Mouse (Mus musculus) ES-Bruce4 (cell line): Measurements from ENCODE around the gene Arid2. TPM values are rescaled to one million over a fixed set of nuclear protein-coding genes. Genes with fewer than 3 reads are reported as not detected.
A peak's percentile ranks its signal among the peaks of the same experiment; 100 is the strongest.

Experiments
- H3K27ac ChIP-seq: 2 replicates; pipeline ENCODE4 v1.5.1; 2012; ENCODE audit warnings: low read length, inconsistent platforms; ENCODE audit not compliant: insufficient read depth
- H3K27me3 ChIP-seq: 2 replicates; pipeline ENCODE4 v1.6.1; 2012; ENCODE audit warnings: mild to moderate bottlenecking, low read length, inconsistent platforms; ENCODE audit not compliant: control insufficient read depth, poor library complexity, insufficient read depth, severe bottlenecking
- H3K36me3 ChIP-seq: 2 replicates; pipeline ENCODE4 v1.6.1; 2012; ENCODE audit warnings: inconsistent platforms, mild to moderate bottlenecking, low read length, moderate library complexity; ENCODE audit not compliant: control insufficient read depth, poor library complexity, insufficient read depth, severe bottlenecking
- H3K4me1 ChIP-seq: one replicate; pipeline ENCODE4 v1.8.1; 2011; ENCODE audit warnings: low read length; ENCODE audit not compliant: control insufficient read depth, insufficient read depth
- H3K4me3 ChIP-seq: 2 replicates; pipeline ENCODE4 v1.5.1; 2011; ENCODE audit warnings: low read depth, mild to moderate bottlenecking, low read length
- H3K9ac ChIP-seq: 2 replicates; pipeline ENCODE4 v1.6.1; 2012; ENCODE audit warnings: low read depth, mild to moderate bottlenecking, inconsistent platforms; ENCODE audit not compliant: poor library complexity, severe bottlenecking
- H3K9me3 ChIP-seq: replicated peaks from 2 replicates; pipeline ENCODE4 v1.6.1; 2012; ENCODE audit warnings: mild to moderate bottlenecking, low read length, inconsistent platforms; ENCODE audit not compliant: control insufficient read depth, poor library complexity, insufficient read depth, severe bottlenecking
- CTCF ChIP-seq: IDR thresholded peaks from one replicate; pipeline ENCODE4 v1.8.1; 2011; ENCODE audit warnings: low read depth, low read length
- EP300 ChIP-seq: IDR thresholded peaks from 2 replicates; pipeline ENCODE4 v1.6.1; 2011; ENCODE audit warnings: low read depth, low read length; ENCODE audit not compliant: insufficient read depth
- POLR2A ChIP-seq: IDR thresholded peaks from one replicate; pipeline ENCODE4 v1.8.1; 2011; ENCODE audit warnings: low read length; ENCODE audit not compliant: insufficient read depth
- polyA plus RNA-seq: library from polyadenylated mRNA; stranded (reverse); fragments of >200 nt; gene quantifications from 2 replicates; pipeline ENCODE4 v1.2.4, GENCODE M21; 2011; ENCODE audit warnings: low read depth; ENCODE audit not compliant: missing spikeins, insufficient read depth, insufficient read length

The Arid2 gene
- polyA plus RNA-seq, 1 experiment: 81.5 TPM

GRCm38 (mm10) chr15:96283141-96283540, 4.2 kb upstream of the Arid2 start:
- peaks cover 10% of the 10 kb centered on the region for H3K36me3 ChIP-seq
- H3K4me1 ChIP-seq: no peaks in the 10 kb centered on the region
- H3K9me3 ChIP-seq: peaks cover 4% of the 10 kb centered on the region
- H3K27ac ChIP-seq: no peak overlapping the region
- H3K4me3 ChIP-seq: no peak overlapping the region
- no peak overlapping the region for H3K9ac ChIP-seq
- no peaks in the 10 kb centered on the region for H3K27me3 ChIP-seq
- TF ChIP-seq EP300 (no peak), CTCF (no peak), POLR2A (no peak)

- Histone ChIP-seq H3K4me3 (peak overlapping the region; percentile 91), H3K27me3 (no peaks in the 10 kb centered on the region), H3K27ac (no peak overlapping the region), H3K9me3 (peaks cover 4% of the 10 kb centered on the region), H3K36me3 (peaks cover 5% of the 10 kb centered on the region; the same call in 1 of the 2 replicates), H3K4me1 (no peaks in the 10 kb centered on the region), H3K9ac (peak overlapping the region; percentile 100)
- no peak for TF ChIP-seq POLR2A
- TF ChIP-seq EP300: no peak
- TF ChIP-seq CTCF: no peak
Measured at GRCm38 (mm10) chr15:96283920-96284431, 3.3 kb upstream of the Arid2 start.

GRCm38 (mm10) chr15:96284711-96285322, 2.5 kb upstream of the Arid2 start:
- H3K4me1 ChIP-seq: no peaks in the 10 kb centered on the region
- TF ChIP-seq EP300 (no peak), CTCF (no peak), POLR2A (no peak)
- peak overlapping the region; percentile 100 for H3K9ac ChIP-seq

DNA sequence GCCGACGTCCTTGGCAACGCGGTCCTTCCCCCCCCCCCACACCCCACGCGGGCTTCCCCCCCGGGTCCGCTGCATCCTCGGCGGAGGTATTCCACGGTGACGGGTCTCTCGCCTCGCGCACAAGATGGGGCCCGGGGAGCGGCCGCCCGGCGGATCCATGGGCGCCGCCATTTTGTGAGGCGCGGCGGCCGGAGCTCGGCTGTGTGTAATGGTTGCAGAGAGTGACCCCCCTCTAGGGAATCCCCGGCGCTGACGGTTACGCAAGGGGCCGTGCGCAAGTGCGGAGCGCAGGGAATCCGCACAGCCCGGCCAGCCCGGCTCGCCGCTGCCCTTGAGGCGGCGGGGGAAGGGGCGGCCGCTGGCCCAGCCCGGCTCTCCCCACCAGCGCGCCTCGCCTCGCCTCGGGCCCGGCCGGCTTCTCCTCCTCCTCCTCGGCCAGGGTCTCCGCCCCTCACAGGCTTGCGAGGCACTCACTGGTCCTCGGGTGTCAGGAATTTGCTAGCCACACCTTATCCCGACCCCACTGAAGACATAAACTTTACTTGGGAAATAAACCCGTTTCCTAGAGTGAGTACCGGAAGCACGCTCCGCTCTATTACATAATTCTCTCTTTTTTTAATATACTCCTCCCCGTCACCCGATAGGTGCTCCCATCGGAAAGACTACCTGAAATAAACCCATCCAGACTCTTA, 1.8 kb upstream of the Arid2 start:
- Histone ChIP-seq H3K27me3 (no peaks in the 10 kb centered on the region), H3K4me3 (peak overlapping the region; percentile 91), H3K36me3 (no peaks in the 10 kb centered on the region; the same call in 1 of the 2 replicates), H3K9me3 (no peaks in the 10 kb centered on the region; the same call in 1 of the 2 replicates), H3K4me1 (no peaks in the 10 kb centered on the region), H3K9ac (peak overlapping the region; percentile 100), H3K27ac (peak overlapping the region; percentile 98)
- TF ChIP-seq CTCF: no peak
- TF ChIP-seq EP300: 0 out of 2 replicates have a peak, but pooled peaks have one; percentile 38

More at GRCm38 (mm10) chr15:96284711-96285322, 2.5 kb upstream of the Arid2 start:
- no peaks in the 10 kb centered on the region for H3K27me3 ChIP-seq
- H3K27ac ChIP-seq: peak overlapping the region; percentile 38; the same call in 1 of the 2 replicates
- peaks cover 3% of the 10 kb centered on the region; the same call in 1 of the 2 replicates for H3K36me3 ChIP-seq
- H3K9me3 ChIP-seq: peaks cover 4% of the 10 kb centered on the region
- peak overlapping the region; percentile 91 for H3K4me3 ChIP-seq

DNA sequence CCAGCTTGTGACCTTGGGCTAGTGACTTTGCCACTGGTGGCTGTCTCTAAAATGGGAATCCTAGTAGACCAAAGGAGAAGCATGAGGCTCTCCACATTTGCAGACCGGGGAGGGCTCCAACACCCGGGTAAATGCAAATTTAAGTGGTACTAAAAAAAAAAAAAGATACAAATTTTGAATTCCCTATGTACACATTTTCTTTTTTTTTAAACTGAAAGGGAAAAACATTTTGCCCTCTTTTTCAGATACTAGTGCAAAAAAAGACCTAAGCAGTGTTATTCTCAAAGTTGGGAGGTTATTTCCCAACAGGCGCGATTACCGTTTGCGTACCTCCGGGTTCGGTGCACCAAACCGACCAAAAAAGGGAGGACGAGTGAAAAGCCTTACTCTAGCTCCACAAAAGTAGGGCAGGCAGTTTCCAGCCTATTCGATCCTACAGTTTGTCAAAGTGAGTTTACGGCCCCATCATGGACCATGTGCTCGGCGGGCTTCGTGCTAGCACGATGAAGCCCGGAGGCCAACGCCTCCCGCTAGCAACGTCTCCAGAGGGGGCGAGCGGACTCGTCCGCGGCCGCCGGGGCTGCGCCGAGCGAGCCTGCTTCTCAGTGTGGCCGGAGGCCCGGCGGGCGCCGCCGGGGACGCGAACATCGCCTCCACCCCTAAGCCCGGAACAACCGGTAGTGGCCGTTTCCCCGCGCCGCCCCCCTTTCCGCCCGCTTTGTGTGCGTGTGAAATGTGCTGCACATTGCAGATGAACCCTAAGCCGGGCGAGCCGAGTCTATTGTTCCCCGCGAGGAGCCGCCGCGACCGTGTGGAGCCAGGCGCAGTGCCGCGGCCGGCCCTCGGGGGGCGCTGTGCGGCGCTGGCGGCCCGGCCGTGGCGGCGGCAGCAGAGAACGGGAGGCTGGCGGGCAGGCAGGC, 1.0 kb upstream of the Arid2 start:
- TF ChIP-seq CTCF (peak; percentile 48), EP300 (0 out of 2 replicates have a peak, but pooled peaks have one; percentile 32), POLR2A (no peak)
- peak overlapping the region; percentile 91 for H3K4me3 ChIP-seq
- H3K4me1 ChIP-seq: no peaks in the 10 kb centered on the region
- no peaks in the 10 kb centered on the region for H3K9me3 ChIP-seq
- H3K27me3 ChIP-seq: no peaks in the 10 kb centered on the region
- no peaks in the 10 kb centered on the region; the same call in 1 of the 2 replicates for H3K36me3 ChIP-seq
- H3K27ac ChIP-seq: peak overlapping the region; percentile 98
- peak overlapping the region; percentile 100 for H3K9ac ChIP-seq
